Mouse (Mus musculus): Measurements from ENCODE around the gene Kcnn3. TPM values are rescaled to one million over a fixed set of nuclear protein-coding genes. Genes with fewer than 3 reads are reported as not detected.

Gene Kcnn3
- polyA plus RNA-seq, 1 experiment: not detected

DNA sequence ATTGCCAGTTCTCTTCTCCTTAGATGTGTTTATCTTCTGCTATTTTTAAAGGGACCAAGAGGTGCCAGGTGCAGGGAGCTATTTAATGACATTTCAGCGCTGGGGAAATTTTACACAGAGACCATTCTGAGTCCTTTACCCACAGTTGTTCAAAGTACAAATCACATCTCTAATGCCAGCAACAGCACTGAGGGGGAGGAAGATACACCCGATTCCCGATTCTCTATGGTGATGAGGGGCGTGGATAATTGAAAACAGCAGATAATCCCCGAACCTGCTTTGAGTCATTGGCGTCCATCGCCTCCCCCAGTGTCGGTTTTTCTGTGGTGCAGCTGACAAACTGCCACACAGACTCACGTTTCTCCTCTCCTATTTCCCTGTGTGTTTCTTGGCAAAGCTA lies 11.9 kb upstream of the Kcnn3 start:
- no peak for TF ChIP-seq GATA1 (IDR thresholded peaks at IDR 0.05; ENCODE audit: low read length)

- no peak for TF ChIP-seq GATA1 (IDR thresholded peaks at IDR 0.05; ENCODE audit: low read length)
These were observed 9.0 kb upstream of the Kcnn3 start for GRCm38 (mm10) chr3:89510979-89511378.

GRCm38 (mm10) chr3:89511400-89511799 lies 8.6 kb upstream of the Kcnn3 start:
- no peak for TF ChIP-seq GATA1 (IDR thresholded peaks at IDR 0.05; ENCODE audit: low read length)

GRCm38 (mm10) chr3:89512225-89512624 lies 7.7 kb upstream of the Kcnn3 start:
- no peak for TF ChIP-seq GATA1 (IDR thresholded peaks at IDR 0.05; ENCODE audit: low read length)

GRCm38 (mm10) chr3:89515444-89515843 lies 4.5 kb upstream of the Kcnn3 start:
- no peak for TF ChIP-seq GATA1 (IDR thresholded peaks at IDR 0.05; ENCODE audit: low read length)

DNA sequence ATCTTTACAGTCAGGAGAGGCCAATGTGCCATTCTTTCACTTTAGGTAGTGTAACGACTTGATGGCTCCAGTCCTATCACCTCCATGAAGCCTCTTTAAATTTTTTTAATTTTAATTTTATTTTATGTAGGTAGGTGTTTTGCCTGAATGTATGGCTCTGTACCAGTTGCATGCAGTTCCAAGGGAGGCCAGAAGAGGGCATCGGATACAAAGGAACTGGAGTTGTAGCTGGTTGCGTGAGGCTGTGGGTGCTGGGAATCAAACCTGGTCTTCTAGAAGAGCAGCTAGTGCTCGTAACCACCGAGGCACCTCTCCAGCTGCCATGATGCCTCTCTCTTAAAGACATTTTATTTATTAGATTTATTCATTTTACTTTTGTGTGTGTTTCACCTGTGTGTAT lies 3.6 kb upstream of the Kcnn3 start:
- no peak for TF ChIP-seq GATA1 (IDR thresholded peaks at IDR 0.05; ENCODE audit: low read length)

DNA sequence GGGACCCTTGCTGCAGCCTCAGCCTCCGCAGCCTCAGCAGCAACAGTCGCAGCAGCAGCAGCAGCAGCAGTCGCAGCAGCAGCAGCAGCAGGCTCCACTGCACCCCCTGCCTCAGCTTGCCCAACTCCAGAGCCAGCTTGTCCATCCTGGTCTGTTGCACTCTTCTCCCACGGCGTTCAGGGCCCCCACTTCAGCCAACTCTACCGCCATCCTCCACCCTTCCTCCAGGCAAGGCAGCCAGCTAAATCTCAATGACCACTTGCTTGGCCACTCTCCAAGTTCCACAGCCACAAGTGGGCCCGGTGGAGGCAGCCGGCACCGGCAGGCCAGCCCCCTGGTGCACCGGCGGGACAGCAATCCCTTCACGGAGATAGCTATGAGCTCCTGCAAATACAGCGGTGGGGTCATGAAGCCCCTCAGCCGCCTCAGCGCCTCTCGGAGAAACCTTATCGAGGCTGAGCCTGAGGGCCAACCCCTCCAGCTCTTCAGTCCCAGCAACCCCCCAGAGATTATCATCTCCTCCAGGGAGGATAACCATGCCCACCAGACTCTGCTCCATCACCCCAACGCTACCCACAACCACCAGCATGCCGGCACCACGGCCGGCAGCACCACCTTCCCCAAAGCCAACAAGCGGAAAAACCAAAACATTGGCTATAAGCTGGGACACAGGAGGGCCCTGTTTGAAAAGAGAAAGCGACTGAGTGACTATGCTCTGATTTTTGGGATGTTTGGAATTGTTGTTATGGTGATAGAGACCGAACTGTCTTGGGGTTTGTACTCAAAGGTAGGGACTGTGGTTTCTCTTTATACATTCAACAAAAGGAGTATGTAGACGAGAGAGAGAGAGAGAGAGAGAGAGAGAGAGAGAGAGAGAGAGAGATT lies 896 bp downstream of the Kcnn3 start:
- no peak for TF ChIP-seq GATA1 (IDR thresholded peaks at IDR 0.05; ENCODE audit: low read length)

- TF ChIP-seq GATA1 (IDR thresholded peaks at IDR 0.05; ENCODE audit: low read length): no peak
These were observed 1.5 kb downstream of the Kcnn3 start for GRCm38 (mm10) chr3:89521503-89521854.

GRCm38 (mm10) chr3:89522450-89523128 lies 2.6 kb downstream of the Kcnn3 start:
- no peak for TF ChIP-seq GATA1 (IDR thresholded peaks at IDR 0.05; ENCODE audit: low read length)

- TF ChIP-seq GATA1 (IDR thresholded peaks at IDR 0.05; ENCODE audit: low read length): no peak
These were observed 6.5 kb downstream of the Kcnn3 start for GRCm38 (mm10) chr3:89526298-89527090.

- TF ChIP-seq GATA1 (IDR thresholded peaks at IDR 0.05; ENCODE audit: low read length): no peak
These were observed 9.8 kb downstream of the Kcnn3 start for GRCm38 (mm10) chr3:89529796-89530195.

DNA sequence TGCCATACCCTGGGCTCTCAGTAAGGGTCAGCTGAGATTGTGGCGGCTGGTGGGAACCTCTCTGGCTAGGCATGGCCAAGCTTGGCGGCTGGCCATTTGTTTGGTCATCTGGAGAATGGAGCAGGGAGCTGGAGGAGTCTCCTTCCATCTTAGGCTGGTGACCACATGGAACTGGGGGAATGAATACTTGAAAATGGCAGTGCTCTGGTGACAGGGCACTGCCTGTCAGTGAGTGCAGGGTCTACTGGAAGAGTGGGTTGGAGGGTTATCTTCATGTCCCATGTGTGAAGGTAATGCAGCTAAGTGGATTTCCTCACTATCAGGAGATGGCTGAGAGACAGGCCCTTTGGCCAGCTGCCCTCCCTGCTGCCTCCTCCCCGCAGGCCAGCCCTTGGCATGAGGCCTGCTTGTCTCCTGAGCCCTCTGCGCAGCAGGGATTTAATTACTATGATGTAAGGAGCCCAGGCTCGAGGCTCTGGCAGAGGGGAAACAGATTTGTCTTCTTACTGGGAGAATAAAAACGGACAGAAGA lies 14.7 kb downstream of the Kcnn3 start:
- TF ChIP-seq GATA1 (IDR thresholded peaks at IDR 0.05; ENCODE audit: low read length): no peak

DNA sequence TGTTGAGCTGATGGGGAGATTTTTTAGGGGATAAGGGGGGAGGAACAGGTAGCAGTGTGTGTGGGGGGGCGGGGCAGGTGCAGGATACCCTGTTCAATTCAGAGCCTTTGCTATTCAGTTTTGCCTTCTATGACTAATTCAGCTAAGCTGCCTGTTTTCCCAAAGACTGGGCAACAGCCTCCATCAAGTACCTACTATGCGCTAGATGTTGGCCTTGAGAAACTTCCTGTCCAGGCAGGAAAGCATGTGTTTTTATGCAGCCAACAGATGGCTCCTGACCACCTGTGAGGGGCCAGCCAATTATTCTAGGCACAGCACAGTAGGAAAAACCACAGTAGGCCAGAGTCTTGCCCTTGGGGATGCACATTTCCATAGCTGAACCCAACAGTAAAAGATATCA lies 15.2 kb downstream of the Kcnn3 start:
- TF ChIP-seq GATA1 (IDR thresholded peaks at IDR 0.05; ENCODE audit: low read length): no peak

DNA sequence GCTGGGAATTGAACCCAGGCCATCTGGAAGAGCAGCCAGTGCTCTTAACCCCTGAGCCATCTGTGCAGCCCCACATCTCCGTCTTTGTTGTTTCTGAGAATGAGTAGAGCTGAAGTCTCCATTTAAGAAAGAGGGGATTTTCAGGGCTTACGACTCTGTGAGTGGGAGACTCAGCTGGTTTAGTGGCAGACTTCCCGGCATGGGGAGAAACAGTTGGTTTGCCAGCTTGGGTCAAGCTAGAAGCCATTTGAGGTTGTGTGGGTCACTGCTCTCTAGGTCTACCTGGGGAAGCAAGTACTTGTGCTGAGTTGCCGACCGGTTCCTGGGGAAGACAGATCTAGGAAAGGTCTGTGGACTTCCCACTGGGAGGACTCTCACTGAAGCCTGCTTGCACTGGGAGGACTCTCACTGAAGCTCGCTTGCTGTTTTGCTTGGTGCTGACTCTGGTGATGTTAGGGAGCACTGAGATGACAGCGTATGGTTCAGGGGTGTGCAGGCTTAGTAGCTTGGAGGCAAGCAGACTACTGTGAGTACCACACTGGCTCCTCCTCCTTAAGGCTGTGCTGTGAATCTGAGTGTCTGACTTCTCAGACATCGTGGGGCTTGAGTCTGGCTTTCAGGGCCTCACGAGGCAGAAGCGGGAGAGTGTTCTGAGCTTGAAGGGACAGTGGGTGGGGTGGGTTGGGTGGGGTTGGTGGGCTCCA lies 19.2 kb downstream of the Kcnn3 start:
- TF ChIP-seq GATA1 (IDR thresholded peaks at IDR 0.05; ENCODE audit: low read length): no peak

DNA sequence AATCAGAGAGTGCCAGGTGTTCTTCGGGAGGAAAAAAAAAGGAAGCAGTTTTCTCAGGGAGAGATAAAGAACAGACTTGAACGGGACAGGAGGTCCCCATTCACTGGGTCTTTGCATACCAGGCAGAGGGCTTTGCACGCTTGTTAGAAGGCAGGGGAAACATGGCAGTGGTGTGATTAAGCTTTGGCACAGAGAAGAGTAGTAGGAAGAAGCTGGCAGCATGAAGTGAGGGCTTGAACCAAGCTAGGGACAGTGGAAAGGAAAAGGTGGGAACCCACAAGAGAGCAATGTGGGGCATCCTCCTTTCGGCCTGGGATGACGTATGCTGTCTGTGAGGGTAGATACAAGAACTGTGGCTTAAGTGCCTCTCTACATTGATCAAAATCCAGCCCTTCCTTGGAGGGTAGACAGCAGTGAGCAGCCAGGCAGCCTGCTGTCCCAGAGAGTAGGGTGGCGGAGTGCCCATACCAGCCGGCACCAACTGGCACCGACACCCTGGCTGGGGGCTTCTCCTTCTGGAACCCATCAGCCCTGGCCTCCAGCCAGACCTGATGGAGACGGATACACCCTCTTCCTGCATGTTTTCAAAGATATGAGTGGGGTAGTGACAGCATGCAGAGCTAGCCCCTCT lies 19.9 kb downstream of the Kcnn3 start:
- no peak for TF ChIP-seq GATA1 (IDR thresholded peaks at IDR 0.05; ENCODE audit: low read length)

Data from G1E-ER4 (cell line).